Mouse (Mus musculus): ENCODE results near the gene Washc2. TPM values are rescaled to one million over a fixed set of nuclear protein-coding genes. Genes with fewer than 3 reads are reported as not detected.
A peak's percentile ranks its signal among the peaks of the same experiment; 100 is the strongest.

The Washc2 gene
- polyA plus RNA-seq, 1 experiment = 54.8 TPM

GRCm38 (mm10) chr6:116189417-116189816 is 18.4 kb upstream of the Washc2 start:
- Histone ChIP-seq H3K4me1 (ENCODE audit: control insufficient read depth, insufficient read depth, low read length) (peaks cover 6% of the 10 kb centered on the region; the same call in 1 of the 2 replicates), H3K4me3 (ENCODE audit: insufficient read depth, low read depth, low read length) (no peak overlapping the region), H3K27me3 (replicated peaks; ENCODE audit: control insufficient read depth, insufficient read depth, low read length) (no peaks in the 10 kb centered on the region), H3K27ac (ENCODE audit: insufficient read depth, low read depth, low read length) (no peak overlapping the region), H3K36me3 (ENCODE audit: control insufficient read depth, insufficient read depth, low read length) (peaks cover 1% of the 10 kb centered on the region; the same call in 1 of the 2 replicates)
- DNase-seq = peak; percentile 36
- WGBS = 55% methylated on average over 1 of the region's 1 CpGs
- no peak for TF ChIP-seq POLR2A (IDR thresholded peaks at IDR 0.05; ENCODE audit: low read depth, low read length)
- TF ChIP-seq CTCF (conservative IDR thresholded peaks at IDR 0.05; ENCODE audit: insufficient read depth, insufficient read length, low read depth, low read length) = no peak

- Histone ChIP-seq H3K27me3 (replicated peaks; ENCODE audit: control insufficient read depth, insufficient read depth, low read length) (no peaks in the 10 kb centered on the region), H3K4me3 (ENCODE audit: insufficient read depth, low read depth, low read length) (peak overlapping the region; percentile 58), H3K4me1 (ENCODE audit: control insufficient read depth, insufficient read depth, low read length) (peaks cover 6% of the 10 kb centered on the region; the same call in 1 of the 2 replicates), H3K36me3 (ENCODE audit: control insufficient read depth, insufficient read depth, low read length) (no peaks in the 10 kb centered on the region), H3K27ac (ENCODE audit: insufficient read depth, low read depth, low read length) (peak overlapping the region; percentile 7; the same call in 1 of the 2 replicates)
- TF ChIP-seq CTCF (conservative IDR thresholded peaks at IDR 0.05; ENCODE audit: insufficient read depth, insufficient read length, low read depth, low read length) (no peak), POLR2A (IDR thresholded peaks at IDR 0.05; ENCODE audit: low read depth, low read length) (no peak)
- WGBS = under 1% methylated on average over 49 of the region's 51 CpGs
- DNase-seq = no peak
Observed at GRCm38 (mm10) chr6:116192809-116193311, 15.0 kb upstream of the Washc2 start.

- 2% methylated on average over 67 of the region's 68 CpGs for WGBS
- H3K36me3 ChIP-seq (ENCODE audit: control insufficient read depth, insufficient read depth, low read length) = no peaks in the 10 kb centered on the region
- TF ChIP-seq CTCF (conservative IDR thresholded peaks at IDR 0.05; ENCODE audit: insufficient read depth, insufficient read length, low read depth, low read length) = no peak
- peak; percentile 49 for TF ChIP-seq POLR2A (IDR thresholded peaks at IDR 0.05; ENCODE audit: low read depth, low read length)
- H3K27ac ChIP-seq (ENCODE audit: insufficient read depth, low read depth, low read length) = peak within 1 kb of the TSS; percentile 7
- H3K4me3 ChIP-seq (ENCODE audit: insufficient read depth, low read depth, low read length) = peak within 1 kb of the TSS; percentile 58
- H3K4me1 ChIP-seq (ENCODE audit: control insufficient read depth, insufficient read depth, low read length) = peaks cover 6% of the 10 kb centered on the region; the same call in 1 of the 2 replicates
- peak; percentile 99 for DNase-seq
- no peaks in the 10 kb centered on the region for H3K27me3 ChIP-seq (replicated peaks; ENCODE audit: control insufficient read depth, insufficient read depth, low read length)
Observed at GRCm38 (mm10) chr6:116193394-116194393, 14.1 kb upstream of the Washc2 start, which contains the start of gene Tmcc1. Gene Tmcc1 (minus strand): TSS chr6:116193486.

- H3K27me3 ChIP-seq (replicated peaks; ENCODE audit: control insufficient read depth, insufficient read depth, low read length) = no peaks in the 10 kb centered on the region
- WGBS = 80% methylated on average over 8 of the region's 8 CpGs
- H3K27ac ChIP-seq (ENCODE audit: insufficient read depth, low read depth, low read length) = no peak overlapping the region
- H3K36me3 ChIP-seq (ENCODE audit: control insufficient read depth, insufficient read depth, low read length) = no peaks in the 10 kb centered on the region
- DNase-seq = no peak
- TF ChIP-seq POLR2A (IDR thresholded peaks at IDR 0.05; ENCODE audit: low read depth, low read length) (no peak), CTCF (conservative IDR thresholded peaks at IDR 0.05; ENCODE audit: insufficient read depth, insufficient read length, low read depth, low read length) (no peak)
- H3K4me1 ChIP-seq (ENCODE audit: control insufficient read depth, insufficient read depth, low read length) = peaks cover 6% of the 10 kb centered on the region; the same call in 1 of the 2 replicates
- H3K4me3 ChIP-seq (ENCODE audit: insufficient read depth, low read depth, low read length) = no peak overlapping the region
Observed at GRCm38 (mm10) chr6:116195811-116196210, 12.0 kb upstream of the Washc2 start.

- 35% methylated on average over 3 of the region's 3 CpGs for WGBS
- Histone ChIP-seq H3K4me1 (ENCODE audit: control insufficient read depth, insufficient read depth, low read length) (peaks cover 3% of the 10 kb centered on the region; the same call in 1 of the 2 replicates), H3K27me3 (replicated peaks; ENCODE audit: control insufficient read depth, insufficient read depth, low read length) (no peaks in the 10 kb centered on the region), H3K4me3 (ENCODE audit: insufficient read depth, low read depth, low read length) (no peak overlapping the region), H3K36me3 (ENCODE audit: control insufficient read depth, insufficient read depth, low read length) (no peaks in the 10 kb centered on the region), H3K27ac (ENCODE audit: insufficient read depth, low read depth, low read length) (no peak overlapping the region)
- peak; percentile 69 for TF ChIP-seq CTCF (conservative IDR thresholded peaks at IDR 0.05; ENCODE audit: insufficient read depth, insufficient read length, low read depth, low read length)
- no peak for TF ChIP-seq POLR2A (IDR thresholded peaks at IDR 0.05; ENCODE audit: low read depth, low read length)
- peak; percentile 45 for DNase-seq
Observed at GRCm38 (mm10) chr6:116198173-116198572, 9.7 kb upstream of the Washc2 start.

- H3K4me1 ChIP-seq (ENCODE audit: control insufficient read depth, insufficient read depth, low read length) = no peaks in the 10 kb centered on the region
- no peak overlapping the region for H3K27ac ChIP-seq (ENCODE audit: insufficient read depth, low read depth, low read length)
- no peak for TF ChIP-seq CTCF (conservative IDR thresholded peaks at IDR 0.05; ENCODE audit: insufficient read depth, insufficient read length, low read depth, low read length)
- TF ChIP-seq POLR2A (IDR thresholded peaks at IDR 0.05; ENCODE audit: low read depth, low read length) = no peak
- WGBS = 71% methylated on average over 2 of the region's 2 CpGs
- DNase-seq = no peak
- H3K4me3 ChIP-seq (ENCODE audit: insufficient read depth, low read depth, low read length) = no peak overlapping the region
- no peaks in the 10 kb centered on the region for H3K27me3 ChIP-seq (replicated peaks; ENCODE audit: control insufficient read depth, insufficient read depth, low read length)
- H3K36me3 ChIP-seq (ENCODE audit: control insufficient read depth, insufficient read depth, low read length) = no peaks in the 10 kb centered on the region
Observed at GRCm38 (mm10) chr6:116199682-116200081, 8.2 kb upstream of the Washc2 start.

GRCm38 (mm10) chr6:116227767-116228166 is 19.9 kb downstream of the Washc2 start:
- peaks cover 15% of the 10 kb centered on the region for H3K36me3 ChIP-seq (ENCODE audit: control insufficient read depth, insufficient read depth, low read length)
- DNase-seq = peak; percentile 30
- TF ChIP-seq POLR2A (IDR thresholded peaks at IDR 0.05; ENCODE audit: low read depth, low read length) (no peak), CTCF (conservative IDR thresholded peaks at IDR 0.05; ENCODE audit: insufficient read depth, insufficient read length, low read depth, low read length) (no peak)
- WGBS = 68% methylated on average over 11 of the region's 11 CpGs
- no peak overlapping the region for H3K4me3 ChIP-seq (ENCODE audit: insufficient read depth, low read depth, low read length)
- H3K27ac ChIP-seq (ENCODE audit: insufficient read depth, low read depth, low read length) = no peak overlapping the region
- H3K27me3 ChIP-seq (replicated peaks; ENCODE audit: control insufficient read depth, insufficient read depth, low read length) = no peaks in the 10 kb centered on the region
- no peaks in the 10 kb centered on the region for H3K4me1 ChIP-seq (ENCODE audit: control insufficient read depth, insufficient read depth, low read length)

All from kidney, adult 2 months (tissue).